Mouse (Mus musculus) spleen, adult 2 months (tissue): ENCODE data around the gene Slc24a4. TPM values are rescaled to one million over a fixed set of nuclear protein-coding genes. Genes with fewer than 3 reads are reported as not detected.

Experiments used
- DNase-seq, 2 experiments: peaks; one replicate each; pipeline versions ENCODE4 v3.0.0 to v3.0.0-alpha.2; 2012 to 2021; ENCODE audit warnings: low spot score in 2 of 2, low read depth in 1 of 2
- H3K27ac ChIP-seq: fragments of 200-500 bp; 2 replicates; pipeline ENCODE4 v1.5.1; 2012; ENCODE audit warnings: low read length, inconsistent platforms; ENCODE audit not compliant: insufficient read depth
- H3K27me3 ChIP-seq: fragments of 200-500 bp; 2 replicates; pipeline ENCODE4 v1.6.1; 2012; ENCODE audit warnings: mild to moderate bottlenecking, moderate library complexity, low read length, inconsistent platforms; ENCODE audit not compliant: control insufficient read depth, insufficient read depth
- H3K36me3 ChIP-seq: fragments of 200-500 bp; 2 replicates; pipeline ENCODE4 v1.6.1; 2012; ENCODE audit warnings: mild to moderate bottlenecking, low read length, inconsistent platforms; ENCODE audit not compliant: control insufficient read depth, insufficient read depth
- H3K4me1 ChIP-seq: fragments of 200-500 bp; 2 replicates; pipeline ENCODE4 v1.6.1; 2011; ENCODE audit warnings: inconsistent platforms; ENCODE audit not compliant: control insufficient read depth, insufficient read depth, insufficient read length
- H3K4me3 ChIP-seq: fragments of 200-500 bp; 2 replicates; pipeline ENCODE4 v1.5.1; 2011; ENCODE audit warnings: mild to moderate bottlenecking, inconsistent platforms; ENCODE audit not compliant: insufficient read depth, insufficient read length; ENCODE audit errors: extremely low read depth
- CTCF ChIP-seq: fragments of 200-500 bp; IDR thresholded peaks from 2 replicates; pipeline ENCODE4 v1.5.1; 2011; ENCODE audit warnings: mild to moderate bottlenecking, inconsistent platforms; ENCODE audit not compliant: insufficient read depth, insufficient read length, insufficient replicate concordance; ENCODE audit errors: extremely low read depth
- POLR2A ChIP-seq: fragments of 200-500 bp; IDR thresholded peaks from 2 replicates; pipeline ENCODE4 v1.6.1; 2011; ENCODE audit warnings: low read depth, low read length, inconsistent platforms
- WGBS: fragments of 180-500 bp; shearing (Covaris S2); methylation state at CpG from one replicate; pipeline ENCODE4 v1.1.7; 2018; 5-methylcytosine and 5-hydroxymethylcytosine counted together
- polyA plus RNA-seq: library from polyadenylated mRNA; depleted of rRNA; stranded (reverse); fragments of >200 nt; gene quantifications from 2 replicates; pipeline ENCODE4 v1.2.3, GENCODE M21; 2012

Gene Slc24a4
- polyA plus RNA-seq, 1 experiment, result not detected

DNA sequence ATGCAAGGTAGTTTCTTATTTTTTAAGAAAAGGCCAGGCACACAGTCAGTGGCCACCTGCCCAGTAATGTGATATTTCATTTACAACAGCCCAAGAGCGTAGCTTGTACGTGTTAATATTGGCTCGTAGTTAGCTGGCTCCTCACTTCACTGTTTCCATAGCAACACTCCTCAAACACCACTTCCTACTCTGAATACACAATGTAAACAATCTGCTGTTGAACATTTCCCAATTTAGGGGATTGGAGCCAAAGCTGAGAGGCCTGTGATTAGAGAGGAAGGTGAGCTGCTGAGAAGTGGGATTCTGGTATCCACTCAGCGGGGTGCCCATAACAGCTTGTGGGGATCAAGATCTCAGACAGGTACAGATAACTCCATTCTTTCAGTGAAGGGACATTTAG lies 16.0 kb upstream of the Slc24a4 start:
- WGBS, result 78% methylated on average over 4 of the region's 4 CpGs

GRCm38 (mm10) chr12:102112901-102113300 lies 15.6 kb upstream of the Slc24a4 start:
- Histone ChIP-seq H3K36me3 (no peaks in the 10 kb centered on the region), H3K4me3 (no peak overlapping the region), H3K27me3 (no peaks in the 10 kb centered on the region), H3K27ac (no peak overlapping the region), H3K4me1 (no peaks in the 10 kb centered on the region)
- no peak for DNase-seq
- TF ChIP-seq POLR2A (no peak), CTCF (no peak)
- WGBS, result 90% methylated on average over 7 of the region's 7 CpGs

More for the DNA sequence above, 16.0 kb upstream of the Slc24a4 start:
- no peak for DNase-seq
- no peak overlapping the region for H3K4me3 ChIP-seq
- no peak for TF ChIP-seq CTCF
- no peak for TF ChIP-seq POLR2A
- no peaks in the 10 kb centered on the region for H3K4me1 ChIP-seq
- no peak overlapping the region for H3K27ac ChIP-seq
- no peaks in the 10 kb centered on the region for H3K27me3 ChIP-seq
- H3K36me3 ChIP-seq, result no peaks in the 10 kb centered on the region

DNA sequence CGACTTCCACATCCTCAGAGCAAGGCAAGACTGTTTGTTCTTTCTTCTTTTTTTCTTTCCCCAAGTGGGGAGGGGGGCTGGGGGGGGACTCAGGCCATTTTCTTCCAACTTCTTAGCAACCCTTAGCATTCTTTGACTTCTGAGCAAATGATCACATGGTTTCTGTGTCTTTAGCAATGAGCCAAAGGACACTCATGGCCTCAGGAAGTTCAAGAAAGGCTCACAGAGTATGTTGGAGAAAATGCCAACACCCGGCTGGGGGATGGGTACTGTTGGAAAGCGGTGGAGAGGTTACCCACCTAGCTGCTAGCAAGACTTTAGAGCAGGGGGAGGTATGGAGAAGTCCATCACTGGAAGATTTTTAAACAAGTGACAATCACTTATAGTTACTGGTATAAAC lies 15.1 kb upstream of the Slc24a4 start:
- Histone ChIP-seq H3K36me3 (no peaks in the 10 kb centered on the region), H3K27ac (no peak overlapping the region), H3K4me3 (no peak overlapping the region), H3K4me1 (no peaks in the 10 kb centered on the region), H3K27me3 (no peaks in the 10 kb centered on the region)
- TF ChIP-seq POLR2A, result no peak
- TF ChIP-seq CTCF, result no peak
- DNase-seq, result no peak
- WGBS, result 69% methylated on average over 3 of the region's 3 CpGs

DNA sequence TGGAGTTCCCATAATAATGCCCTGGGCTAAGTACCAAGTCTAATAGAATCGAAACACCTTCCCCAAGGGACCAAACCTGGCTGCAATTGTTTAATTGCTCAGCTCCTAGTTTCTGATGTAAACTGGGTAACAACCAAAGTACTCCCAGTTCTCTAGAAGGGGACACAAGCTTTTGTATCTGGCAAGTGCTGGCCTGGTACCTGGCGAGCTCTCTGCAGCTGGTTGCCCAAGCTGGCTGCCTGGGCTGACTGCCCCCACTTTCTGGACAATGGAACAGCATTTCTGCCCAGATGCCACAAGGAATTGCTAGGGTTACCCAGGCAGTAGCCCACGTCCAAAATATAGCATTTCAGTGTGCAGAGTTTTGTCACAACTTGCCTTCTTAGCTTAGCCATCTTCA lies 12.0 kb upstream of the Slc24a4 start:
- H3K4me1 ChIP-seq, result no peaks in the 10 kb centered on the region
- H3K4me3 ChIP-seq, result no peak overlapping the region
- TF ChIP-seq POLR2A, result no peak
- TF ChIP-seq CTCF, result no peak
- H3K27me3 ChIP-seq, result no peaks in the 10 kb centered on the region
- H3K36me3 ChIP-seq, result no peaks in the 10 kb centered on the region
- 76% methylated on average over 3 of the region's 3 CpGs for WGBS
- H3K27ac ChIP-seq, result no peak overlapping the region
- no peak for DNase-seq

- 73% methylated on average over 7 of the region's 7 CpGs for whole genome bisulfite sequencing
- Histone ChIP-seq H3K27ac (no peak overlapping the region), H3K27me3 (no peaks in the 10 kb centered on the region), H3K4me3 (no peak overlapping the region), H3K36me3 (no peaks in the 10 kb centered on the region), H3K4me1 (no peaks in the 10 kb centered on the region)
- DNase-seq, result no peak
- no peak for TF ChIP-seq POLR2A
- no peak for TF ChIP-seq CTCF
These were observed 10.5 kb upstream of the Slc24a4 start for GRCm38 (mm10) chr12:102118014-102118413.

- Histone ChIP-seq H3K4me1 (peaks cover 2% of the 10 kb centered on the region; the same call in 1 of the 2 replicates), H3K4me3 (0 out of 2 replicates have a peak overlapping the region, but pooled peaks have one; percentile 2), H3K27me3 (peaks cover 14% of the 10 kb centered on the region), H3K36me3 (no peaks in the 10 kb centered on the region), H3K27ac (no peak overlapping the region)
- TF ChIP-seq CTCF, result no peak
- no peak for TF ChIP-seq POLR2A
- 29% methylated on average over 7 of the region's 7 CpGs for WGBS
- no peak for DNase-seq
These were observed 932 bp upstream of the Slc24a4 start for GRCm38 (mm10) chr12:102127601-102128000.

DNA sequence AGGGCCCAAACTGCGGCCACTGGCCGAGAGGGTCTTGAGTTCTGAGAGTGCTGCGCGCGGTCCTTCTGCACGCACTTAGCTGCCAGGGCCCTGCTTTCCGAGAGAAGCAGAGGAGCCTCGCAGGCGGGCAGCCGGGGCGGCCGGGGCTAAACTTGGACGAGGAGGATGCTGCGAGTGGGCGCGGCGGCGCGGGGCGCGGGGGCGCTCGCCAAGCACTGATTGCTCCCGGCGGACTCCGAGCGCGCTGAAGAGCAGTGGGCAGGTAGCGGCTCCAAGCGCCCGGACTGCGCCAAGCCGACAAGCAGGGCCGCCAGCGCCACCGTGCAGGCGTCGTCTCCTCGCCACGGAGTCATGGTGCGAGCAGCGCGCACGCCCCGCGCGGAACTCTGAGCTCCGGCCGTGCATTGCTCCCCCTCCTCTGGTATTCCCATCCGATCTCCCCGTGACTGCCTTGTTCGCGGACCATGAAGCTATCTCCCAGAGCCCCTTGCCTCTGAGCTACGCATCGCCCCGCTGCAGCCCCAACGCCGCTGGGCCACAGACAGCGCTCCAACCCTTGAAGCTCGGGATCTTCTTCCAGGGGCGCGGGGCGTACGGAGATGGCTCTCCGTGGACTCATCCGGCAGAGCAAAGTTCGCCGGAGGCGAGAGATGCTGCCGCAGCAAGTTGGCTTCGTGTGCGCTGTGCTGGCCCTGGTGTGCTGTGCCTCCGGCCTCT lies 416 bp downstream of the Slc24a4 start:
- peaks cover 2% of the 10 kb centered on the region; the same call in 1 of the 2 replicates for H3K4me1 ChIP-seq
- no peaks in the 10 kb centered on the region for H3K36me3 ChIP-seq
- DNase-seq, result no peak
- no peak overlapping the region for H3K27ac ChIP-seq
- TF ChIP-seq CTCF (no peak), POLR2A (no peak)
- H3K4me3 ChIP-seq, result peak overlapping the region; percentile 15; the same call in 1 of the 2 replicates
- peaks cover 14% of the 10 kb centered on the region for H3K27me3 ChIP-seq
- WGBS, result 2% methylated on average over 73 of the region's 73 CpGs
